ENCODE assay signal across 11 mouse cellular contexts in genomic region chr3:84037536-84037935, GRCm38 (mm10). TPM values are rescaled to one million over a fixed set of nuclear protein-coding genes. Genes with fewer than 3 reads are reported as not detected.
A peak's percentile ranks its signal among the peaks of the same experiment; 100 is the strongest.
DNase-seq lines count a peak whose midpoint lies in the region; ATAC-seq lines count a peak whose summit lies in the region.
"Had no signal": no experiment of that assay in that cellular context is flagged by ENCODE, and none has a peak within 500 bp of the region (broad histone marks: within the 10 kb centered on the region; RNA-seq: fewer than 3 reads in every experiment).

No protein-coding gene starts in this region.

- ATAC-seq in heart, embryonic 13.5 days (ENCODE audit: extremely low read depth, insufficient number of reproducible peaks, low FRiP score, low TSS enrichment), result no peak
- no peak for ATAC-seq in hindbrain, embryonic 15.5 days (ENCODE audit: low FRiP score, low read depth)
- no peak for ATAC-seq in midbrain, embryonic 13.5 days

- peak overlapping the region; percentile 98 for H3K4me2 ChIP-seq in heart, embryonic 13.5 days
- peak overlapping the region; percentile 95 for H3K4me2 ChIP-seq in hindbrain, embryonic 15.5 days
- H3K4me2 ChIP-seq in midbrain, embryonic 13.5 days (replicated peaks), result peak overlapping the region; percentile 87

- peaks cover 28% of the 10 kb centered on the region for H3K4me1 ChIP-seq in heart, embryonic 13.5 days
- H3K4me1 ChIP-seq in embryonic facial prominence, embryonic 10.5 days, result peaks cover 64% of the 10 kb centered on the region
- peaks cover 56% of the 10 kb centered on the region for H3K4me1 ChIP-seq in hindbrain, embryonic 15.5 days (replicated peaks)
- H3K4me1 ChIP-seq in midbrain, embryonic 13.5 days (replicated peaks), result peaks cover 68% of the 10 kb centered on the region

- H3K9ac ChIP-seq in heart, embryonic 13.5 days, result no peak overlapping the region
- no peak overlapping the region for H3K9ac ChIP-seq in hindbrain, embryonic 15.5 days
- H3K9ac ChIP-seq in midbrain, embryonic 13.5 days (replicated peaks), result peak overlapping the region; percentile 8; the same call in 1 of the 2 replicates

- 89% methylated on average over 3 of the region's 3 CpGs for WGBS in heart, embryonic 13.5 days
- 88% methylated on average over 3 of the region's 3 CpGs for WGBS in embryonic facial prominence, embryonic 10.5 days
- 69% methylated on average over 3 of the region's 3 CpGs for WGBS in hindbrain, embryonic 15.5 days
- WGBS in midbrain, embryonic 13.5 days, result 90% methylated on average over 3 of the region's 3 CpGs

- H3K36me3 ChIP-seq in heart, embryonic 13.5 days, result 0 out of 2 replicates have a peak, but pooled peaks cover 4% of the 10 kb centered on the region
- peaks cover 48% of the 10 kb centered on the region for H3K36me3 ChIP-seq in embryonic facial prominence, embryonic 10.5 days (replicated peaks)
- H3K36me3 ChIP-seq in hindbrain, embryonic 15.5 days, result no peaks in the 10 kb centered on the region
- no peaks in the 10 kb centered on the region for H3K36me3 ChIP-seq in midbrain, embryonic 13.5 days

- intact Hi-C loops in heart, postnatal 36 days (cut with DNase I), result loop anchor here (5.0 kb wide), 2 partner anchors 40 to 120 kb away; partner anchors contain the start of gene Mnd1
- intact Hi-C loops in heart, postnatal 14 days (cut with DNase I), result loop anchor here (5.0 kb wide), 2 partner anchors 40 to 120 kb away; partner anchors contain the start of gene Mnd1

- no peak for DNase-seq in heart, postnatal 36 days
- DNase-seq in embryonic facial prominence, embryonic 10.5 days (ENCODE audit: low spot score), result no peak
- no peak for DNase-seq in cerebellum, adult 11-12 months
- no peak for DNase-seq in kidney, postnatal 4 days
- DNase-seq in heart, postnatal 14 days, result no peak
- DNase-seq: cerebellum, adult 9-11 months; kidney, adult 2 months; lung, postnatal 14 days had no signal

- no peaks in the 10 kb centered on the region for H3K27me3 ChIP-seq in heart, embryonic 13.5 days (replicated peaks)
- 0 out of 2 replicates have a peak, but pooled peaks cover 6% of the 10 kb centered on the region for H3K27me3 ChIP-seq in embryonic facial prominence, embryonic 10.5 days (replicated peaks; ENCODE audit: low read depth, poor library complexity, severe bottlenecking)
- H3K27me3 ChIP-seq in hindbrain, embryonic 15.5 days, result no peaks in the 10 kb centered on the region
- H3K27me3 ChIP-seq in midbrain, embryonic 13.5 days, result peaks cover 6% of the 10 kb centered on the region; the same call in 1 of the 2 replicates

- H3K27ac ChIP-seq in heart, embryonic 13.5 days (replicated peaks), result no peak overlapping the region
- H3K27ac ChIP-seq in embryonic facial prominence, embryonic 10.5 days (replicated peaks), result no peak overlapping the region
- H3K27ac ChIP-seq in hindbrain, embryonic 15.5 days (replicated peaks), result no peak overlapping the region
- H3K27ac ChIP-seq in midbrain, embryonic 13.5 days, result no peak overlapping the region

- H3K4me3 ChIP-seq in heart, embryonic 13.5 days, result no peak overlapping the region
- peak overlapping the region; percentile 98 for H3K4me3 ChIP-seq in embryonic facial prominence, embryonic 10.5 days
- H3K4me3 ChIP-seq in hindbrain, embryonic 15.5 days, result peak overlapping the region; percentile 93
- H3K4me3 ChIP-seq in midbrain, embryonic 13.5 days (replicated peaks), result peak overlapping the region; percentile 95

- no peaks in the 10 kb centered on the region for H3K9me3 ChIP-seq in heart, embryonic 13.5 days
- H3K9me3 ChIP-seq in embryonic facial prominence, embryonic 10.5 days, result no peaks in the 10 kb centered on the region
- H3K9me3 ChIP-seq in hindbrain, embryonic 15.5 days, result no peaks in the 10 kb centered on the region
- H3K9me3 ChIP-seq in midbrain, embryonic 13.5 days, result no peaks in the 10 kb centered on the region

RNA-seq across cellular contexts. Expression of gene Tmem131l, which starts 2.4 kb away (rescaled TPM):
- polyA plus RNA-seq in heart, embryonic 13.5 days (2015; fragmentation: Nextera tagmentation; extraction: Ambion mirVana), result 23.8 and 24.0 TPM in 2 replicates
- 10 to 100 TPM; 25.5 to 26.1 TPM for total RNA-seq in heart, postnatal 36 days (2021)
- 82.6 and 84.7 TPM in 2 replicates for polyA plus RNA-seq in embryonic facial prominence, embryonic 10.5 days (2016; fragmentation: Nextera tagmentation; extraction: Ambion mirVana)
- polyA plus RNA-seq in hindbrain, embryonic 15.5 days (2015; fragmentation: Nextera tagmentation; extraction: Ambion mirVana), result 46.6 and 48.6 TPM in 2 replicates
- polyA plus RNA-seq in midbrain, embryonic 13.5 days (2015; fragmentation: Nextera tagmentation; extraction: Ambion mirVana), result 81.1 and 91.8 TPM in 2 replicates
- total RNA-seq in heart, postnatal 14 days (2021), result 10 to 100 TPM; 31.4 to 33.6 TPM
